Mouse (Mus musculus) bone marrow, adult 2 months (tissue): ENCODE results near the gene Ms4a6c.

Experiments
- CTCF ChIP-seq: fragments of 200-500 bp; IDR thresholded peaks from 2 replicates; pipeline ENCODE4 v1.5.1; 2011; ENCODE audit warnings: low read length, control low read depth; ENCODE audit not compliant: control insufficient read depth, insufficient read depth
- POLR2A ChIP-seq: fragments of 200-500 bp; IDR thresholded peaks from 2 replicates; pipeline ENCODE4 v1.6.1; 2011; ENCODE audit warnings: low read depth, mild to moderate bottlenecking, control low read depth, low read length, borderline replicate concordance; ENCODE audit not compliant: control insufficient read depth

GRCm38 (mm10) chr19:11483941-11484340 lies 14.8 kb downstream of the Ms4a6c start:
- TF ChIP-seq POLR2A (no peak), CTCF (no peak)
